Mouse (Mus musculus) lung, postnatal 25 days (tissue): ENCODE data around the gene Tdrd3.

Experiments used
- DNase-seq: peaks from one replicate; pipeline ENCODE4 v3.0.0; 2022; ENCODE audit warnings: low spot score

Tdrd3 gene

DNA sequence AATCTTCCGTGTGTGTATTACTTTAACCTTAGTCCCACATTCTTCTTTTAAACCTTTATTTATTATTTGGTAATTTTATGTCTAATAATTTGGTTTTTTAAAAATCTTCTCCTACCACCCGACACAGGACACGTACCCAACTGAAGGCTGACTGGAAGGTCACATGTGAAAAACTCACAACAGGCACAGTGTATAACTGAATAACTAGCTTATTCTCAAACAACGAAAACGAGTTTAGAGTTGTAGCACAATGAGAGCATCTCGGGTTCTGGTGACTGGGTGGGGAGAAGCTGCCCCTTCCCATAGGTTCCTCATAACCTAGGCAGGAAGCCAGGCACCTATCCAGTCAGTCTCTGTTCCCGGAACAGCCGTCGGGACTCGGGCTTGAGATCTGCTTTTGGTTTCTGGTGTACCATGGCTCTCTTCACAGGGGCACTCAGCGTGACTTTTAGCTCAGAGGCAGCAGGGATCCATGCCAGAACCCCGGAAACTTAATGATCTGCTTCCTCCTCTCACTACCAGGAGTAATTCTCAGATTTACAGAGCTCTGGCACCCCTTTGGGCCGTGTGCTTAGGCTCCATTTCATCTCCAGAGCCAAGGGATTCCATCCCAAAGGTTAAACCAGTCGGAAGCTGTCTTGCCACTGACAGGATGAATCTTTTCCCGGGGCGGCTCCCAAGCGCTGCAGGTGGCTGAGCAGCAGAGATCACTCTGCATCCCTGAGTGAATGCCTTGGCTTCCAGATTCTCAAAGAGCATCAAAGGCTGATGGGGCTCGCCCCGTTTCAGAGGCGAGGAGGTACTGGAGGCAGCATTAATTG lies 151.4 kb downstream of the Tdrd3 start:
- peak; percentile 33 for DNase-seq

GRCm38 (mm10) chr14:87568447-87568908 lies 152.0 kb downstream of the Tdrd3 start:
- peak; percentile 63 for DNase-seq

DNA sequence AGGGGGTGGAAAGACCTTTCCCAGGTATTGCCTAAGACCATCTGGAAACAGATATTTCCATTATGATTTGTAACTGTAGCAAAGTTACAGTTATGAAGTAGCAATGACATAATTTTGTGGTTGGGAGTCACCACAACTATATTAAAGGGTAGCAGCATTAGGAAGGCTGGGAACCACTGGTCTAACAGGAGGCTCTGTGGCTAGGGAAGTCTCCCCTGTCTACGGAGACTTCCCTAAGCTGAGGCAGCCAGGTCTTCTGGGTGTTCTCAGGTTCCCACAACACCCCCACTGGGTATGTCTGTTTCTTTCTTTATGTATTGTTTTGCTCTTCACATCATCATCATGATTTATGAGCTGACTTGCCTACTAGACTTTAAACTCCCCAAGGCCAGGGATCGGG lies 153.0 kb downstream of the Tdrd3 start:
- DNase-seq, result no peak

GRCm38 (mm10) chr14:87572453-87572852 lies 156.0 kb downstream of the Tdrd3 start:
- no peak for DNase-seq

GRCm38 (mm10) chr14:87582610-87583009 lies 166.2 kb downstream of the Tdrd3 start:
- no peak for DNase-seq
